Mouse (Mus musculus): ENCODE results near the gene Spire2.
"Not testable (repeated sequence)": the region's sequence is repeated elsewhere in the genome, so short reads cannot be mapped to it uniquely, and the experiment has no call there.

DNA sequence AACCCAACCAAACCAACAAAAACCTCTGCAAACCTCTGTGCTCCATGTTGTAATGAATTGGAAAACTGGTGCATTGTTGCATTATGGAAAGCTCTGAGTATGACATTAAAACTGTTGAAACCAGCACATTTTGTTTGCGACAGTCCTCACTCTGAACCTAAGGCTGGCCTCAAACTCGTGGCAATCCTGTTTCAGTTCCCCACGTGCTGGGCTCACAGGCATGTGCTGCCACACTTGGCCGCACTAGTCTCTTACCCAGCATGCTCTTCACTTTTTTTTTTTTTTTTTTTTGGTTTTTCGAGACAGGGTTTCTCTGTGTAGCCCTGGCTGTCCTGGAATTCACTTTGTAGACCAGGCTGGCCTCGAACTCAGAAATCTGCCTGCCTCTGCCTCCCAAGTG is 49.5 kb upstream of the Spire2 start:
- not testable (repeated sequence) for TF ChIP-seq CTCF (conservative IDR thresholded peaks at IDR 0.05; ENCODE audit: low read length); POU5F1 (IDR thresholded peaks at IDR 0.05; ENCODE audit: borderline replicate concordance, low read length)

Data from E14TG2a.4 (cell line).